Mouse (Mus musculus): ENCODE measurements around the gene B4galnt1. TPM values are rescaled to one million over a fixed set of nuclear protein-coding genes. Genes with fewer than 3 reads are reported as not detected.
A peak's percentile ranks its signal among the peaks of the same experiment; 100 is the strongest.
"Not testable (repeated sequence)": the region's sequence is repeated elsewhere in the genome, so short reads cannot be mapped to it uniquely, and the experiment has no call there.

The B4galnt1 gene
- total RNA-seq (2021): 100 to 1,000 TPM; 108 to 110 TPM
- long read RNA-seq, experiment 1, transcript B4galnt1-201 (11 exons, 2,395 nt): major isoform, 81 of 137 reads
- long read RNA-seq, experiment 1, partial matches to known transcripts: 37 of 137 reads
- long read RNA-seq, experiment 1, other reads (novel, unspliced or antisense): 16 of 137 reads
- long read RNA-seq, experiment 2, transcript B4galnt1-201 (11 exons, 2,395 nt): major isoform, 104 of 203 reads
- long read RNA-seq, experiment 2, partial matches to known transcripts: 66 of 203 reads
- long read RNA-seq, experiment 2, other reads (novel, unspliced or antisense): 25 of 203 reads

DNA sequence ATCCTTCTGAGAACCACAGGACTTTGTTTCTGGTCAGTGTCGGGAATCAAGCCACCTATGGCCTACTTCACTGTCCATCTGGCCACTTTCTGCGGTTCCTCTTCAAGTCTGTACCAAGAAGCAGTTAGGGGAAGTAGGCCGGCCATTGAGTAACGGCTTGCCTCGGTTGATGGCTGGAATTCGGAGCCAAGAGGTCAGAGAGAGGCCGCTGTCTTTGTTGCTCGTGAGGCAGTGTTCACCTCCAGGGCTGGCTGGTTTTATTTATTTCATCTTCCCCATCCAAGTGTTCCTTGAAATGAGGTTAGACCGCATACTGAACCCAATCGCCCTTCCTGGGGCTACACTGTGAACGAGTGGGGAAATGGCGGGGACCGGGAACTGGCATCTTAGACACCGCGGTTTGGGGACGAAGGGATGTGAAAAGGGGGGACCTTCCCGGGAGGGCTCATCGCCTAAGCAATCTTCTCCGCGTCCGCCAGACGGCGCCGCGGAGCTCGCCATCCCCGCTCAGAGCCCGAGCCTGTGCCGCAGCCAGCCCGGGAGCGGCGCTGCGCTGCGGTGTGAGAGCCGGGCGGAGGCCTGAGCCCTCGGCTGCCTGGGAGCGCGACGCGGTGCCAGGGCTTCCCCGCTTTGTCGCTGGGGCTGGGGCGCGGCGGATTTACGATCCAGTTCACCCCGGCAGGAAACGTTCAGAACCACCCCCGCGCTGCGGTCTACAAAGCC is at the start of gene B4galnt1:
B4galnt1 (plus strand) TSS at position 595 of the 723 bp plus-strand sequence.
- DNase-seq (ENCODE audit: low spot score in 2 of 2): peak; percentile 76 to 85

DNA sequence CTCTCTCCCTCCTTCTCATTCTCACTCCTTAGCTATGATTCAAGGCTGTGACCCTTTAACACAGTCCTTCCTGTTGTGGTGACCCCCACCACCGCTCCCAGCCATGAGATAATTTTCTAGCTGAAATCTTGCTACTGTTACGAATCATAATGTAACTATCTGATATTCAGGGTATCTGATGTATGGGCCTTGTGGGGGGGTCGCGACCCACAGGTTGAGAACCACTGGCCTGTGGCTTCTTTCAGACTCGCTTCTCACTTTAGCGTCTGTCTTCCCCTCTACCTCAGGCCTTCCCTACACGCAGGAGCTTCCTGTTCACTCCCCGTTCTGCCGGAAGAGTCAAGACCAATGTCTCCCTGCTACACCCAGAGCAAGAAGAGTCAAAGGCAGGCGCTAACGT is 46.6 kb upstream of the B4galnt1 start:
- DNase-seq (ENCODE audit: low spot score in 2 of 2): no peak

DNA sequence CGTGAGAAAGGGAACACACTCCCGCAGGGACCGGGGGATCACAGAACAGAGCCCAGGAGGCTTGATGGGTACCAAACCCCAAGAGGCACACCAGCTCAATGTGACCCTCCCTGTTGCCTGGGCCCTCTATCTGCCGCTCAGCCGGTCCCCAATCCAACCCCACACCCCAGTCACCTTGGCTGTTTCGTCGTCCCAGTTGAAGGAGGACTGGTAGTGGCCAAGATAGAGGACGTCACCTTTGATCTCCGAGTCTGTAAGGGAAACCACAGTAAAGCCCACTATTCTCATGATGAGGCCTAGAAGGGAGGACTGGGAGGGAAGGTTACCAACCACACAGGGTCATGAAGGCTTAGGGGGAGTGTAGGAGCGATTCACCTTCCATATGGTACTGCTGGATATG is 45.8 kb upstream of the B4galnt1 start:
- no peak for DNase-seq (ENCODE audit: low spot score in 2 of 2)

- no peak for DNase-seq (ENCODE audit: low spot score in 2 of 2)
These were observed 44.5 kb upstream of the B4galnt1 start for GRCm38 (mm10) chr10:127120301-127121065.

DNA sequence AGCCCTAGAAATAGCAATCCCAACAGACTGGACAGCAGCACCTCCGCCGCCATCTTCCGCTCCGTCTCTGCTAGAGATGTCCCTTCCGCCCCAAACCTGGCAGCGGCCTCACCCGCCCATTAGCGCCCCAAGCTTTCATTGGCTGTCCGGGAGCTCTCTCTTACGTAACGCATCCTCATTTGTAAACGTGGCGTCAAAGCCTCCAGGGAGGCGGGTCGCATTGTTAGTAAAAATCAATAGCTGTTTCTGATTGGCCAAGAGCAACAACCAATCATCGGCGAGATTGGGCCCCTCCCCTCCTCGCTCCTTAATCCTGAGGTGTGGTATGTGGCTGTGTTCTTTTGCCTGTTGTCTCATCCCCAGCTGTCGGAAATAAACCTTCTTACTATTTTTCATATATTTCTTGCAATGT is 44.0 kb upstream of the B4galnt1 start, which contains the start of gene Os9:
Os9 (minus strand) TSS at position 66 of the 412 bp plus-strand sequence.
- peak; percentile 91 to 99 for DNase-seq (ENCODE audit: low spot score in 2 of 2)

DNA sequence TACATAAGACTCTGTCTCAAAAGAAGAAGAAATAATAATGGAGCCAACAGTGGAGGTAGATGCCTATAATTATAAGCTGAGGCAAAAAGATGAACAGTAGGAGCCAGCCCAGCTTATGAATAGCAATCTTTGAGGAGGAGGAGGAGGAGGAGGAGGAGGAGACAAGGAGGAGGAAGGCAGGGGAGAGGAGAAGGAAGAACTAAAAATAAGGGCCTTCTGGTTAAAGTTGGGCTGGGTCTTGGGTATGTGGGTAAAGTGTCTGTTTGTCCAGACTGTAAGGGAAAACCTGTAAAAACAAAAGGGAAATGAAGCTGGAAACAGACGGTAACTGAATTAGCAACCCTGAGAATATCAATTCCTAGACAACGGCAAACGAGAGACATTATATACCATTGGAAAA is 43.0 kb upstream of the B4galnt1 start:
- no peak for DNase-seq (ENCODE audit: low spot score in 2 of 2)

DNA sequence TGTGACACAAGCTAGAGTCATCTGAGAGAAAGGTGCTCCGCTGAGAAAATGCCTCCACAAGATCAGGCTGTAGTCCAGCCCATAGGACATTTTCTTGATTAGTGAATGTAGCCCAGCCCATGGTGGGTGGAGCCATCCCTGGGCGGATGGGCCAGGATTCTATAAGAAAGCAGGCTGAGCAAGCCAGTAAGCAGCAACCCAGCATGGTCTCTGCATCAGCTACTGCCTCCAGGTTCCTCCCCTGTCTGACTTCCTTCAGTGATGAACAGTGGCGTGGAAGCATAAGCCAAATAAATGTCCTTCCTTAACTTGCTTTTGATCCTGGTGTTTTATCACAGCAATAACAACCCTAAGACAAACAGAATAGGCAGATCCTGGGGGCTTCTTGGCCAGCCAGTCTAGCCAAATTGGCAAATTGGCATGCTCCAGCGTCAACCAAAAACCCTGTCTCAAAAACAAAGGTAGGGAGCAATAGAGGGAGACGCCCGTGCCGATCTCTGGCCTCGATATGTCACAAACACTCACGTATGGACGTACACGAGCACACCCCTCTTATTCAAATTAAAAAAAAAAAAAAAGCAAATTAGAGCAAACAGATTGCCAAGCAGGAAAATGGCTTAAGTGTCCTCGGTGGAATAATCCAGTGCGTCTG is 42.1 kb upstream of the B4galnt1 start:
- DNase-seq (ENCODE audit: low spot score in 2 of 2): no peak

DNA sequence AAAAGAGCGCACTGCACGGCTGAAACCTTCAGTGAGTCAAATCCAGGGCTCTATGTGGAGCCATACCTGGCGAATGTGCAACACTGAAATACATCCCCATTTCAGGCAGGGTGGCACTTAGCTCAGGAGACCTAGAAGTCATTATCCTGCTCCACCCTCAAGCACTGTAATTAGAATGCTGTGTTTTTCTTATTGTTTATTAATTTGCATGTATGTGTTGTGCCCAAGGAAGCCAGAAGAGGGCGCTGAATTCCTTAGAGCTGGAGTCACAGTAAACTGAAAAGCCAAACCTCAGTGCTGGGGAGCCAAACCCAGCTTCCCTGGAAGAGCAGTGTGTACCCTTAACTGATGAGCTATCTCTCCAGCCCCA is 41.6 kb upstream of the B4galnt1 start:
- DNase-seq (ENCODE audit: low spot score in 2 of 2): peak; percentile 66 to 84

GRCm38 (mm10) chr10:127125210-127126001 is 39.6 kb upstream of the B4galnt1 start:
- no peak for DNase-seq (ENCODE audit: low spot score in 2 of 2)

- DNase-seq (ENCODE audit: low spot score in 2 of 2): no peak
These were observed 38.4 kb upstream of the B4galnt1 start for GRCm38 (mm10) chr10:127126579-127126978.

DNA sequence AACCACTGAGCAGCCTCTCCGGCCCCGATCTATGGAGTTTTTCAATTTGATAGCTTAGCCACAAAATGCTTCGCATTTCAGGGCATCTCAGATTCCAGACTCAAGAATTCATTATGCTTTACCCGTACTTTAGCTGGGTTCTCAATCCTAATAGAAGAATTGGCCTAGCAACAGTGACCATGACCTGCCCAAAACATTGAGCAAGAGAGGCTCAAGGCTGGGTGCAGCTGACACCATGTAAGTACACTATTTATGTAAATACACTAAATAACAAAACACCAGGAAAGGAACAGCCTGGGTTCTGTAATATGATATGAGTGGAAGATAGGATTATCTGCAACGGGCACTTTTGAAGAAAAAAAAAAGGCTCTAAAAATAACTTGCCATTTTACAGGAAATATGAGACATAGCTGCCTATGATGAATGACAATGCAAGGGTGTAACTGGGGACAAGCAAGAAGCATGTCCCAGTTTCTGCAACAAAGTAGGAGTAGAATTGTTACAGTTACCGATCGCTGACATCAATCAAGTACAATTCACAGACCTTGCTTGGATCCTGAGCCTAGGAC is 37.2 kb upstream of the B4galnt1 start:
- DNase-seq (ENCODE audit: low spot score in 2 of 2): no peak

- DNase-seq (ENCODE audit: low spot score in 2 of 2): no peak
These were observed 35.6 kb upstream of the B4galnt1 start for GRCm38 (mm10) chr10:127129431-127129830.

GRCm38 (mm10) chr10:127132469-127132868 is 32.6 kb upstream of the B4galnt1 start:
- DNase-seq (ENCODE audit: low spot score in 2 of 2): no peak

- not testable (repeated sequence) for DNase-seq (ENCODE audit: low spot score in 2 of 2)
These were observed 30.5 kb upstream of the B4galnt1 start for GRCm38 (mm10) chr10:127134394-127135035.

DNA sequence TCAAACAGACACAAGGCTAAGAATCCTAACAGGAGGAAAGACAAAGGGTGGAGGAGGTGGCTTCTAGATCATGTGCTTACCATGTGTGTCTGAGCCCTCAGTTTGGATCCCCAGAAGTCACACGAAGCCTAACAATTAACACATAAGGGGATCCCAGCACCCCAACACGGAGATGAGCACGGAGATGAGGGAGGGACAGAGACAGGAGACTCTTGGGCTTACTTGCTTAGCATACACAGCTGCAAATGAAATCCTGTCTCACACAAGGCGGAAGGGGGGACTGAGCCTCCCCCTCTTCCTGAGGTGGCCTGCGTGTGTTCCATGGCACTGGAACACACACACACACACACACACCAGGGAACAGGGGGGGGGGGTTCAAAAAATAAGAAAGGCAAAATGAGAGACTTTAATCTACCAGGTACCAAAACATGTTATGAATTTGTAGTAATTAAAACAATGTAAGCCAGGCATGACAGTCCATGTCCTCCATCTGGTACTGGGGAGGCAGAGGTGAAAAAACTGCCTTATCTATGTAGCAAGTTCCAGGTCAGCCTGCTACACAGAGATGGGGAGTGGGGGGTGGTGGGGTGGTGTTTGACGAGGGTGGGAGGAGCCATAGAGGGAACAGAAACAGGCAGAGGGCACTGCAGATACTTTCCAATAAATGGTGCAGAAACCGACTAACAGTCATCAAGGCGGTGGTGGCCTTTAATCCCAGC is 29.7 kb upstream of the B4galnt1 start:
- DNase-seq (ENCODE audit: low spot score in 2 of 2): no peak

DNA sequence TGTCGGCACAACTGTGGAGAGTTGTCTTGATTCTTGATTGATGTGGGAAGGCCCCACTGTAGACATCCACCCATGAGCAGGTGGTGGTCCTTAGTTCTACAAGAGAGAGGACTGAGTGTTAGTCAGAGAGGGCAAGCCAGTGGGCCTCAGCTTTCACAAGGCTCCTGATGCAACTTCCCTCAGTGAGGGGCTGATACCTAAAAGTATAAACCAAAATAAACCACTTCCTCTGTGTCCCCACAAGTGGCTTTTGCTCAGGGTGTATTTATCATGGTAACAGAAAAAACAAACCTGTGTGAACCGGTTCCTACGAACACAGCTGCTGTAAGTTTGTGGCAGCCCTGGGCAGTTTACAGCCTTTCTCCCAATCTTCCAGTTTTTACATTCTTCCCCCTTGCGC is 28.5 kb upstream of the B4galnt1 start:
- DNase-seq (ENCODE audit: low spot score in 2 of 2): no peak

DNA sequence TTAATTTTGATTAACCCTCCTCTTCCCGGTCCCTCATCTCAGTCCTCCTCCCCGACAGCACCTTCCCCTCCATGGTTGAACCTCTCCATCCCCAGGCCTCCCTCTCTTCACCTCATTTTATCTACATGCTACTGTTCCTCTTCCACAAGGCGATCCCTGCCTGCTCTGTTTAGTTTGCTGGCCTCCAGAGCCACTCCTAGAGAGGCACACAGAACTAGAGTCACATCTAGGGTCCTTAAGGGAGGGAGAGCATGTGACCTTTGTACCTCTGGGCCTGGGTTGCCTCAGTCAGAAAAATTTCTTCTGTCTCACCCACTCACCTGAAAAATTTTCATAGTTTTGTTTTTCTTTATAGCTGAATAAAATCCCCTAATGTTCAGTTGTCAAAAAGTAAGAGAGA is 27.1 kb upstream of the B4galnt1 start:
- no peak for DNase-seq (ENCODE audit: low spot score in 2 of 2)

GRCm38 (mm10) chr10:127138328-127139141 is 26.5 kb upstream of the B4galnt1 start:
- no peak for DNase-seq (ENCODE audit: low spot score in 2 of 2)
